Mouse (Mus musculus) lung, postnatal 10 days (tissue): Measurements from ENCODE around the gene Egfl8.
A peak's percentile ranks its signal among the peaks of the same experiment; 100 is the strongest.

ENCODE experiments used
- DNase-seq: peaks from one replicate; pipeline ENCODE4 v3.0.0; 2021

Gene Egfl8

DNA sequence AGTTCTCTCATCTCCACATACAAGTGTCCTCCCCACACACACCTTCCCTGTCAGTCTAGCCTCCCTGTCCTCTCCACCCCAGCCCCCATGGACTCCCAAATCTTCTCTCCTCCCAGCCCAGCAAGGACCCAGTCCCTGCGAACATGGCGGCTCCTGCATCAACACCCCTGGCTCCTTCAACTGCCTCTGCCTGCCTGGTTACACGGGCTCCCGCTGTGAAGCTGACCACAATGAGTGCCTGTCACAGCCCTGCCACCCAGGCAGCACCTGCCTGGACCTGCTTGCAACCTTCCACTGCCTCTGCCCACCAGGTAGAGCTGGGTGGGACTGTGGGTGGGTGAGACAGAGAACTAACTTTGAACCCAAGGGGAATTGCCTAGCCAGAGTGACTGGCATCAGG, 45.9 kb downstream of the Egfl8 start:
- DNase-seq: no peak

DNA sequence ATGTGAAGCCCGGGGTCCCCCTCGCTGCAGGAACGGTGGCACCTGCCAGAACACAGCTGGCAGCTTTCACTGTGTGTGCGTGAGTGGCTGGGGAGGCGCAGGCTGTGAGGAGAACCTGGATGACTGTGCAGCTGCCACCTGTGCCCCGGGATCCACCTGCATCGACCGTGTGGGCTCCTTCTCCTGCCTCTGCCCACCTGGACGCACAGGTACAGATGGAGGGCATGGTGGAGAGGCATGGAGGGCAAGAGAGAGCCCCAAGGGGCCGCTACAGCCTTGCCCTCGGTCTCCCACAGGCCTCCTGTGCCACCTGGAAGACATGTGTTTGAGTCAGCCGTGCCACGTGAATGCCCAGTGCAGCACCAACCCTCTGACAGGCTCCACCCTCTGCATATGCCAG, 47.4 kb downstream of the Egfl8 start:
- DNase-seq: no peak

DNA sequence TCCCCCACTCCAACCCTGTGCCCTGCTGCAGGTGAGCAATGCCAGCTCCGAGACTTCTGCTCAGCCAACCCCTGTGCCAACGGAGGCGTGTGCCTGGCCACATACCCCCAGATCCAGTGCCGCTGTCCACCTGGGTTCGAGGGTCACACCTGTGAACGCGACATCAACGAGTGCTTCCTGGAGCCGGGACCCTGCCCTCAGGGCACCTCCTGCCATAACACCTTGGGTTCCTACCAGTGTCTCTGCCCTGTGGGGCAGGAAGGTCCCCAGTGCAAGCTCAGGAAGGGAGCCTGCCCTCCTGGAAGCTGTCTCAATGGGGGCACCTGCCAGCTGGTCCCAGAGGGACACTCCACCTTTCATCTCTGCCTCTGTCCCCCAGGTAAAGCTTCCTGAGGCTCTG, 48.5 kb downstream of the Egfl8 start:
- no peak for DNase-seq

DNA sequence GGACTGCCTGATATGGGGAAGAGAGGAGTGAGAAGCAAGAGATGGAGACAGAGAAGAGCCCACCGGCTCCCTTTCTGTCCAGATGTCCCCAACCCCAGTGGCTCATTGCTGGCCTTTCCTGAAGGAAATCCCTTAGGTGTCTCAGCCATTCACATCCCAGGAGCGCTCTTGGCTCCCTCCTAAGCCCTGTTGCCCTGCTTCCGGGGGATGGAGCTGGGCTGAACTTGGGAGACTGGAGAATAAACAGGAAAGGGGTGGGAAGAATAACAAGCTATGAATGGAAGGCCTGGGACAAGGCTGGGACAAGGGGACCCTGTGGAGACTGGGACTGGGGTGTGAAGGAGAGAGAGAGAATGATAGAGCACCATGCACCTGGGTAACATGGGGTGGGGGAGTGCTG, 51.0 kb downstream of the Egfl8 start:
- peak; percentile 81 for DNase-seq

DNA sequence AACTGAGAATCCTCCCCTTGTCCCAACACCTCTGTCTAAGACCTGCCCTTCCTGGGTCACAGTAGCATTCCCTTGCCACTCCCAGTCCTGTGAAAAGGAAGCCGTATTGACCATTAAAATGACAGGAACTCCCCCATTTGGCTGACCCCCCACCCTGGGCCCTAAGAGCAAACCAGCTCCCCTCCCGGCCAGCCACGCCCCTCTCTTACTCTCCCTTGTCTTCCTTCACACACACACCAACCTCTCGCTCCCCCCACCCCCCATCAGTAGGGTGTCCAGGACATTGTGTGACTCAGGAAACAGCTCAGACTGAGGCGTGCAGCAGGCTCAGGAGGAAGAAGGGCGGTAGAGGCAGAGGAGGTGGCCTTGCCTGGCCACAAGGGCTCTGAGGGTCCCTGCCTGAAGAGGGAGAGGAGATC, 51.8 kb downstream of the Egfl8 start, which contains the start of gene Notch4:
Notch4 (plus strand) TSS at position 266 of the 419 bp plus-strand sequence.
- peak; percentile 85 for DNase-seq

DNA sequence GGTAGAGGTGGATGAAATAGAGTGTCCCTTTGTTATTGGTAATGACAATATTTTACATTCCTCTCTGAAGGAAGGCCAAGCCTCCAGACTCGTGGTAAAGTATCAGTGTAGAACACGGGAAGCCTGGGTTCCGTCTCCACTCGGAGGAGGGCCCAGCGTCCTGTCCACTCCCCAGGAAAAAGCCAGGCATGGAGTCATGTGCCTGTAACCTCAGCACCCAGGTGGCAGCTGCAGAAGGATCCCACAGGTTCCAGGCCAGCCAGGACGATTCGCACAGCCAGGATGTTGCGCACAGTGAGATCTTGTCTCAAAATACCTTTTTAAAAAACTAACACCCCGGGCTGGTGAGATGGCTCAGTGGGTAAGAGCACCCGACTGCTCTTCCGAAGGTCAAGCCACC, 52.4 kb downstream of the Egfl8 start:
- DNase-seq: no peak
